Mouse (Mus musculus) E14TG2a.4 (cell line): ENCODE measurements around the gene Ttll11.

Experiments
- CTCF ChIP-seq: conservative IDR thresholded peaks from 2 replicates; pipeline ENCODE4 v1.5.1; 2014; ENCODE audit warnings: low read length
- POU5F1 ChIP-seq: IDR thresholded peaks from 2 replicates; pipeline ENCODE4 v1.6.1; 2014; ENCODE audit warnings: low read length, borderline replicate concordance

DNA sequence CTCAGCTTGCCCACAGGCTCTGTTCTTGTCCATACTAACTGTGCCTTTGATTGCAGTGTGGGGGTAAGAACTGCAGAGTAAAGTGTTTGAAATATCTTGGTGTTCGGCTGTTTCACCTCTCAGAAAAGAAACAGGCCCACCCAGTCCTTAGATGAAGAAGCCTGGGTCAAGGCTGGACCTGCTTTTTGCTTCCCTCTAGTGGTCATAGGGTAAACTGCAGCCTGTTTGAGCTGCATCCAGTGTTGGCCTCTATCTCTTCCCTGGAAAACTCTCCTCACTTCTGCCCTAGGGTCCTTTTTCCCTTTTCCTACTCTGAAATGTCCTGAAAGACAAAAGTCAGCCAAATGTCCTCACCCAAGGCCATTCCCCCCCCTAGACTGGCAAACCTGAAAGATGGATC lies 28.4 kb upstream of the Ttll11 start:
- TF ChIP-seq CTCF (peak; percentile 91), POU5F1 (no peak)
